Mouse (Mus musculus) olfactory bulb, adult 2 months (tissue): ENCODE measurements around the gene Rnf152. TPM values are rescaled to one million over a fixed set of nuclear protein-coding genes. Genes with fewer than 3 reads are reported as not detected.

Experiments
- H3K27ac ChIP-seq: fragments of 200-500 bp; 2 replicates; pipeline ENCODE4 v1.5.1; 2012; ENCODE audit warnings: low read depth, low read length; ENCODE audit not compliant: insufficient read depth
- H3K4me1 ChIP-seq: fragments of 200-500 bp; 2 replicates; pipeline ENCODE4 v1.6.1; 2012; ENCODE audit warnings: low read length; ENCODE audit not compliant: control insufficient read depth, insufficient read depth
- H3K4me3 ChIP-seq: fragments of 200-500 bp; 2 replicates; pipeline ENCODE4 v1.5.1; 2012; ENCODE audit warnings: mild to moderate bottlenecking, low read depth, low read length, moderate library complexity; ENCODE audit not compliant: insufficient read depth
- CTCF ChIP-seq: fragments of 200-500 bp; IDR thresholded peaks from 2 replicates; pipeline ENCODE4 v1.5.1; 2012; ENCODE audit warnings: low read depth, mild to moderate bottlenecking, low read length, moderate library complexity; ENCODE audit not compliant: insufficient read depth
- POLR2A ChIP-seq: fragments of 200-500 bp; IDR thresholded peaks from 2 replicates; pipeline ENCODE4 v1.6.1; 2012; ENCODE audit warnings: mild to moderate bottlenecking, low read depth, low read length, moderate library complexity; ENCODE audit not compliant: insufficient read depth
- WGBS: fragments of 180-500 bp; shearing (Covaris S2); methylation state at CpG from one replicate; pipeline ENCODE4 v1.1.7; 2018; 5-methylcytosine and 5-hydroxymethylcytosine counted together
- polyA plus RNA-seq: library from polyadenylated mRNA; stranded (reverse); fragments of >200 nt; gene quantifications from 2 replicates; pipeline ENCODE4 v1.2.4, GENCODE M21; 2012; ENCODE audit warnings: low replicate concordance; ENCODE audit not compliant: missing spikeins, insufficient read depth, insufficient read length

The Rnf152 gene
- polyA plus RNA-seq, 1 experiment, result not detected

GRCm38 (mm10) chr1:105284116-105284515 is 72.4 kb downstream of the Rnf152 start:
- Histone ChIP-seq H3K4me1 (no peaks in the 10 kb centered on the region), H3K27ac (no peak overlapping the region), H3K4me3 (no peak overlapping the region)
- 86% methylated on average over 8 of the region's 8 CpGs for WGBS
- TF ChIP-seq POLR2A (no peak), CTCF (no peak)

GRCm38 (mm10) chr1:105281277-105281676 is 75.2 kb downstream of the Rnf152 start:
- H3K27ac ChIP-seq, result no peak overlapping the region
- 66% methylated on average over 3 of the region's 3 CpGs for WGBS
- no peak for TF ChIP-seq CTCF
- no peak for TF ChIP-seq POLR2A
- H3K4me1 ChIP-seq, result no peaks in the 10 kb centered on the region
- H3K4me3 ChIP-seq, result no peak overlapping the region

GRCm38 (mm10) chr1:105280160-105280559 is 76.3 kb downstream of the Rnf152 start:
- no peak for TF ChIP-seq POLR2A
- no peak for TF ChIP-seq CTCF
- Histone ChIP-seq H3K27ac (no peak overlapping the region), H3K4me3 (no peak overlapping the region), H3K4me1 (no peaks in the 10 kb centered on the region)
- 92% methylated on average over 2 of the region's 2 CpGs for WGBS

GRCm38 (mm10) chr1:105274500-105275194 is 81.9 kb downstream of the Rnf152 start:
- 88% methylated on average over 3 of the region's 3 CpGs for WGBS
- H3K4me3 ChIP-seq, result no peak overlapping the region
- no peak overlapping the region for H3K27ac ChIP-seq
- H3K4me1 ChIP-seq, result no peaks in the 10 kb centered on the region
- TF ChIP-seq CTCF (no peak), POLR2A (no peak)

- no peak for TF ChIP-seq POLR2A
- Histone ChIP-seq H3K4me3 (no peak overlapping the region), H3K4me1 (no peaks in the 10 kb centered on the region), H3K27ac (no peak overlapping the region)
- 91% methylated on average over 10 of the region's 10 CpGs for WGBS
Measured at GRCm38 (mm10) chr1:105271104-105271503, 85.4 kb downstream of the Rnf152 start.

- no peaks in the 10 kb centered on the region for H3K4me1 ChIP-seq
- no peak overlapping the region for H3K4me3 ChIP-seq
- 82% methylated on average over 3 of the region's 3 CpGs for WGBS
- TF ChIP-seq POLR2A (no peak), CTCF (no peak)
- H3K27ac ChIP-seq, result no peak overlapping the region
Measured at GRCm38 (mm10) chr1:105263283-105264033, 93.1 kb downstream of the Rnf152 start.

GRCm38 (mm10) chr1:105260200-105260599 is 96.3 kb downstream of the Rnf152 start:
- no peak for TF ChIP-seq CTCF
- no peak for TF ChIP-seq POLR2A
- H3K27ac ChIP-seq, result no peak overlapping the region
- H3K4me1 ChIP-seq, result no peaks in the 10 kb centered on the region
- no peak overlapping the region for H3K4me3 ChIP-seq
- 93% methylated on average over 5 of the region's 5 CpGs for WGBS

- H3K4me1 ChIP-seq, result no peaks in the 10 kb centered on the region
- no peak overlapping the region for H3K27ac ChIP-seq
- H3K4me3 ChIP-seq, result no peak overlapping the region
- 89% methylated on average over 3 of the region's 3 CpGs for WGBS
- TF ChIP-seq POLR2A (no peak), CTCF (no peak)
Measured at GRCm38 (mm10) chr1:105257199-105257598, 99.3 kb downstream of the Rnf152 start.

GRCm38 (mm10) chr1:105249190-105249589 is 107.3 kb downstream of the Rnf152 start:
- 96% methylated on average over 3 of the region's 3 CpGs for WGBS
- Histone ChIP-seq H3K4me1 (no peaks in the 10 kb centered on the region), H3K27ac (no peak overlapping the region), H3K4me3 (no peak overlapping the region)
- TF ChIP-seq CTCF (no peak), POLR2A (no peak)
